Mouse (Mus musculus): ENCODE results near the gene Dcdc2b.
A peak's percentile ranks its signal among the peaks of the same experiment; 100 is the strongest.

The Dcdc2b gene

DNA sequence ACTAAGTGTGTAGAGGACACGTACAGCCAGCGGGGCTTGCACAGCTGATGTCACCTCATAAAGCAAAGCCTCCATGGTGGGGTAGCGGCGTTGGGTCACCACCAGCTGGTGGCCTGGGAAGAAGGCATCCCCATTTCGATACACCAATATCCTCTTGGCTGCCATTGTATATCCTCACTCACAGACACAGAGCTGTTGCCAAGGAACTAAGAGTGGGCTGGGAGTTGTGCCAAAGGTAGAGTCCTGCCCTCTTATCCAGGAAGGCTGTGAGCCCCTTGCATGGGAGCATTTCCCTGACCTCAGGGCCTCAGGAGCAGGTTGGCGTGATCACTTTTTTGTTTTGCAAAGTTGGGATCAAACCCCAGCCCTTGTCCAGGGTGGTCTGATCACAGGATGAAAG lies at the start of gene Dcdc2b:
Gene Dcdc2b (minus strand): TSS at position 165 of the 400 bp plus-strand sequence.
- DNase-seq (ENCODE audit: low spot score in 2 of 2), result no peak

DNA sequence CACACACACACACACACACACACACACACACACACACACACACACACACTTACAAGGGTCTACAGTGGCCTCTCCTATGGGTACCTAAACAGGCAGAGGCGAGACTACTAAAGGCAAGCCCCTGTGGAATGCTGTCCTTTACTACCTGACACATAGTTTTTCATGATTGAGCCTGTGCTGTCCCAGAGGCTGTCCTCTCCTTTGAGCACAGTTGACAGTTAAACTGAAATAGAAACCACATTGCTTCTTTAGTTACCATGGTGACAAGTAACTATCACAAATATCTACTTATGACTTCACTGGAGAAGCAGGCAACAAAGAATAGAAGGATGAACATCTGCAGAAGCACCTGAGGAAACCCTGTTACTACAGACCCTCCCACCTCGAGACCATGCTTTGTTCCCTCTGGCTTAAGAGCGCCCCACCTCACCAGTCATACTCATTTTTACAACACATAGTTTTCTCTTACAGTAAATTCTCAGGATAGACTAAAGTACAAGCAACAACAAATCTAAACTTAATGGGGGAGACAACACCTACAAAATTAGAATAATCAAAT lies 48.3 kb upstream of the Dcdc2b start:
- no peak for DNase-seq (ENCODE audit: low spot score in 2 of 2)

DNA sequence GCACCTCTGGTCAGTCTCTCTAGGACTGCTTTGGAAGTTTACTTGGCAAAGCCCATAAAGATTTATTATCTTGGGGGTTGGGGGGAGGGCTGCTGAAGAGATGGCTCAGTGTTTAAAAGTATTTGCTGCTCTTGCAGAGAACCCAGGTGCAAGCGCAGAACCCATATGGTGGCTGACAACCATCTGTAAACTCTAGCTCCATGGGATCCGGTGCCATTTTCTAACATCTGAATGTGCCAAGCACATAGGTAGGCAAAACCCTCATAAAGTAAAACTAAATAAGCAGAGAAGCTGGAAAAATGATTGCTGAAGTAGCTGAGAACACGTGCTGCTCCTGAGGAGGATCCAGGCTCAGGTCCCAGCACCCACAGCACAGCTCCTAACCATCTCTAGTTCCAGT lies 47.5 kb upstream of the Dcdc2b start:
- DNase-seq (ENCODE audit: low spot score in 2 of 2), result no peak

DNA sequence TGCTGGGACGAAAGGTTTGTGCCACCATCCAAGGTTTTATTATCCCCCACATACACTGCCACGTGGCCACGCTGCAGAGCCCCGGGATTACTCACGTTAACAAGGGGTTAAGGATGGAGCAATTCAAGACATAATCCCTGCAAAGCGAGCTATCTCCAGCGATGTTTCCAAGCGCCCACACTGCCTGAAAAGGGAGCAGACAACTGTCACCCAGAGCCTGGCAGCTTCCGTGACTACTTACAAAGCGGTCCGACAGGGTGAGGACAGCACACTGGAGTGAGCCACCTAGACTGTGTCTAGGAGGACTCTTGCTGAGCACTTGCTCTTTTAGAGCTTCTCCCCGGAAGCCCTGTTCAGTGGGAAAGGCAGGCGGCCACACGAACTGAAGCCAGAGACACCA lies 40.7 kb upstream of the Dcdc2b start:
- DNase-seq (ENCODE audit: low spot score in 2 of 2), result no peak

DNA sequence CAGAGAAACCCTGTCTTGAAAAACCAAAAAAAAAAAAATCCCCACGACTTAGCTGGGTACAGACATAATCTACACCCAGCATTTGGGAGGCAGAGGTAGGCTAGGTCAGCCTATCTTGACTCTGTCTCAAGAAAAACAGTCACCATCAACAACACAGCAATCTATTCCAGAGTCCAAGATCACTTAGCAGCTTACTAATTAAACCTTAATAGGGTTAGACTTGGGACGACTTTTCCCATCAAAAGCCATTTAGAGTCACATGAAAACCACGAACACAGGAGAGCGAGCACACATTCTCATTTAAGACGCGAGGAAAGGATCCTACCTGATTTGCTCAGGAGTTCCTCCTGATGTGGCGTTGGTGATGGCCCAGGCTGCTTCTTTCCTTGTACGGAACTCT lies 36.3 kb upstream of the Dcdc2b start:
- no peak for DNase-seq (ENCODE audit: low spot score in 2 of 2)

DNA sequence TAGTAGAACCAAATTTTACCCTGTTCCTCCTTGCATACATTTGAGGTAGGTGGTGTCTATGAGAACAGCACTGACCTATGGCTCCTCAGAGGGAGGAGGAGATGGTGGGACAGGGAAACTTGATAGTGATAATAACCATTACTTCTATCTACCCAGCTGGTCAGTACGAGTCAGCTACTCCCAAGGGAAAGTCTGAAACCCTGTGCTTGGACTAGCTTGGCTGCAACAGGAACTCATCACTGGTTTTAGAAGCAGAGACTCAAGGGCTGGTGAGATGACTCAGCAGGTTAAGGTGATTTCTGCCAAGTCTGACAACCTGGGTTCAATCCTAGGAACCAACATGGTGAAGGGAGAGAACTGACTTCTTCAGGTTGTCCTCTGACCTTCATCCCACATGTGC lies 34.6 kb upstream of the Dcdc2b start:
- no peak for DNase-seq (ENCODE audit: low spot score in 2 of 2)

DNA sequence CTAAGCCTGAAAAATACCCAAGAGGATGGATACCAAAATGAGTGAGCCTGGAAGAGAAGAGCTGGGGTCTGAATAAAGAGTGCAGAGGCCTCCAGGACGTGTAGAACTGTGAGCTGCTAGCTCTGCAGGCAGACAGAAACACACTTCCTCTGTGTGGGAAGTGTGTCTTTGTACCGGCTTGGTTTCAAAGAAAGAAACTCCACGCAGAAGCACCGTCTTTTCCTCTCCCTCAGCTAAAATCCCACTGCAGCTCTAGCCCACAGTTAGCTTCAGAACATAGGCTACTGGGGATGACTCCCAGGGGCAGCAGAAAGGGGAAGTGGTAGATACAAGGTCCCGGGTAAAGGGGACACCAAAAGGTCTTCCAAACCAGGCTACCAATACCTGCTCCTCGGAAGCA lies 31.1 kb upstream of the Dcdc2b start:
- DNase-seq (ENCODE audit: low spot score in 2 of 2), result no peak

DNA sequence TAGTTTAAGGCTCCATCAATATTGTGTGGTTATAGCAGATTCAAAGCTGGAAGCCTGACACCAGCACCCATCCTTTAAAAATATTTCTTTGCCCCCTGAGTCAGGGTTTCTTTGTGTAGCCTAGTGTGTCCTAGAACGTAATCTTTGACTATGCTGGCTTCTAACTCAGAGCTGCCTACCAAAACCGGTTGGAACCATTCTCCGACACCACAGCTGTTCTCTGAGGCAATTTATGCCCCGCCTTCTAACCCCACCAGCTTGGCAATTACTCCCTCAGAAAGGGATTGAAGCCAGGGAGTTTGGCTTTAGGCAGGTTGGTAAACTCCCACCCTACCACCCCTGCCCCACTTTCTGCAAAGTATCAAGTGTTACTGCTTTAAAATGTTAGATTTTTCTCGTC lies 27.7 kb upstream of the Dcdc2b start:
- DNase-seq (ENCODE audit: low spot score in 2 of 2), result no peak

DNA sequence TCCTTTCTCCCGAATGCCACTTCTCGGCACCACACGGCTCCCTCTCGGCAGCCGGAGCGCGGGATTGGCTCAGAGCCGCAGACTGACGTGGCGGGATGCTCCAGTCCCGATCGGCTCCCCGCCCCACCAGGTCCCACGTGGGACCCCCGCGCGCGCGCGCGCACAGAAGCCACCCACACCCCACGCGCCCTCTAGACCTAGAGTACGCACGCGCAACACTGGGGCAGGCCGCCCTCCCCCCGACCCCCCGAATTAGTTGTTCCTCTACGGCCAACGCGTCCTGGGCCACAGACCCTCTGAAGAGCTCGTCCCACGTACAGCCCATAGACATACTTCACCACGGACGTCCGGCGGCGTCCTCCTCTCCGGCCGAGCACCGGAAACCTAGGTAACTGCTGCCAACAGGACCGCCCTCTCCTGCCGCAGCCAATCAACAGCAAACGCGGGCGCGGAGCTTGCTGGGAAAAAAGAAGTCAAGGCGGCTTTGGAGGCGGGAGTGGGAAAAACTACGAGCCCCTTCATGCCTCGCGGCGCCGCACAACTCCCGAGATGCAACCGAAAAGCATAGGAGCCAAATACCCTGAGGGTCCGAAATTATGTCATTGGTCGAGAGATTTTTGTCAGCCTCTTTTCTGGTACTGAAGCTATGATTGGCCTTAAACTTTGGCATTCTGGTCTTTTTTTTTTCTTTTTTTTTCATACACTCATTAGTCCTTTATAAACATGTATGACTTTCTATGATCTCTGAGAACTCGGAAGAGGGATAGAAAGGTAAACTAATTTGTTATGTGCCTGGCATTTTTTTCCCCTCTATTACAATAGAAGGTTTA lies 26.8 kb upstream of the Dcdc2b start, which contains the start of gene Txlna:
Gene Txlna (minus strand): TSS at position 428 of the 830 bp plus-strand sequence.
- DNase-seq (ENCODE audit: low spot score in 2 of 2), result peak; percentile 93 to 95

DNA sequence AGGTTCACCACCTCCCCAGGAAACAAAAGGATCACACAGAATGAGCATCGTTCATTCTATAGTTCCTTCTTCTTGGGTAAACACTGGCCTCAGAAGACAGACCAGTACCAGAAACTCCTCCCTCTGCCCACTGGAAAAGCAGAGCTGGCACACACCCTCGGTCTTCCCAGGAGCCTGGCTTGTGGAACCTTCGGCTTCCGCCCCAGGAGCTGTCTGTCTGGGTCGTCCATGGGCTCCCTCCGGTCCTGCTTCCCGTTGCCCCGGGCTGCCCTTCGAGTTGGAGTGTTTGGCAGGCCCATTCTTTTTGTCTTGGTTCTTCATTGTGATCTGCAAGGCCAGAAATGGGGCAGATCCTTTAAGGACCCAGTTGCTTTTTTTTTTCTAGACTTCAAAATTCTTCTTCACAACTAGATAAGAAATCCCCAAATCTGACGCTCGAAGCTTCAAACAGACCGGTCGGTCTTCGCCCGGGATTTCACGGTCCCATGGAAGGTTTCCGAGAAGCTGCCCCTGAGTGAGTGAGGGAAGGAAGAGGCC lies 26.1 kb upstream of the Dcdc2b start:
- DNase-seq (ENCODE audit: low spot score in 2 of 2), result peak in 1 of 2 experiments; percentile 42

DNA sequence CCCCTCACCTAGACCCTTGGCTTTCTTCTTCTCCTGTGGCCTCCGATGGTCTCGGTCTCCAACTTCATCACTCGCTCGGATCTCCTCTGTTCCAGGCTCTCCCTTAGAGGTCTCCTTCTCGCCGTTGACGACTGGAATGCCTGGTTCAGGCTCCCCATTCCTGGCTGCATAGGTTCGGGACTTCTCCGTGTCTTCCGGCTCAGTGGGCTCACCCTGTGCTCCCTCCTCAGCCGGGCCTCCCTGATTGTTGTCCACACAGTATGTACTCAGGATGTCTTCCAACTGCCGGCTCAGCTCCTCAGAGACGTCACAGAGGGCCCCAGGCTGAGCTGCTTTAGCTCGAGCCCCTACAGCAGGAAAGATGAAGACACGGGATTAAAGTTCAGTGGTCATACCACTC lies 25.2 kb upstream of the Dcdc2b start:
- no peak for DNase-seq (ENCODE audit: low spot score in 2 of 2)

DNA sequence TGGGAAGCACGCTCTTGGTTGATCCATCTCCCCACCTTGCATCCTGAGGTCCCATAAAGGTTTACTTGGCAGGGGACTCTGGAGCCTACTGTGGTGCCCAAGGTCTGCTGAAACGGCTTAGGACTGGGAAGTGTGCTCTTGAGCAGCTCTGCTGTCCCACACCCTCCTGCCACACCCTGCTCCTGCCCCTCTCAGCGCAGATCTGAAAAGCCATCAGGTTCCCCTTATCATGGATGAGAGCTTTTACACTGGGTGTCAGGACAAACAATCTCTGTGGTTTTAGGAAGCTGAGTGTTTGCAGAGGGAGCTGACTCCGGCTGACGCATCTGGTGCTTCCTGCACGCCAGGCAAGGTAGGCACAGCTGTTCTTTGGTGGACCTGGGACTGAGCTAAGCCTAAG lies 19.8 kb upstream of the Dcdc2b start:
- no peak for DNase-seq (ENCODE audit: low spot score in 2 of 2)

DNA sequence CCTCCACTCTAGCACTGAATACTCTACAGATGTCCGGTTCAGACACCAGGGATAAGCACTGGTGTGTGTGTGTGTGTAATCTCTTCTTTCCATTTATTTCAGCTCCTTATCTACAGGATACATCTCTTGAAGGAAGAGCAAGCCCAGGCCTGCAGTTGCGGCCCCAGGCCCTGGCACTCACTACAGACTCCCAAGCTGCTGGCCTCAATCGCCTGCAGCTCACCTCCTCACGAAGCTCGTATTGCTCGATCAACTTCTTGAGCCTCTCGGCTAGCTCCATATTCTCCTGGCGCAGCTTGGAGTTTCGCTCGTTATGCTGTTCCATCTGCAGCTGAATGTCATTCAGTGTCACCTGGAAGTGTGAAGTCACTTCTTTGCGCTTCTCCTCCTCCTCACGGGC lies 17.8 kb upstream of the Dcdc2b start:
- no peak for DNase-seq (ENCODE audit: low spot score in 2 of 2)

DNA sequence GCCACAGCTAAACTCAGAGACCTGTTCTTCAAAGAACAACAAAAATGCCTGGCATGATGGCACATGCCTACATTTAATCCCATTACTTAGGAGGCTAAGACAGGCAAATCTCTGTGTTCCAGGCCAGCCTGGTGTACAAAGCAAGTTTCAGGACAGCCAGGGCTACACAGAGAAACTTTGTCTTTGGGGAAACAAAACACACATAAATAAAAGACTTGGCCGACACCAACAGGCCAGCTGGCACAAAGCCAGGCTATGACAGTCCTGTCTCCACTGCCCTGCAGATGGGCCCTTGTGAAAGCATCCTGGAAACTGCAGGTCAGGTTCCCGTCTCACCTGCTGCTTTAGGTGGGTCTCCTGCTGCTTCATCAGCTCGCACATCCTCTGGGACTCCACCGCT lies 16.9 kb upstream of the Dcdc2b start:
- no peak for DNase-seq (ENCODE audit: low spot score in 2 of 2)

DNA sequence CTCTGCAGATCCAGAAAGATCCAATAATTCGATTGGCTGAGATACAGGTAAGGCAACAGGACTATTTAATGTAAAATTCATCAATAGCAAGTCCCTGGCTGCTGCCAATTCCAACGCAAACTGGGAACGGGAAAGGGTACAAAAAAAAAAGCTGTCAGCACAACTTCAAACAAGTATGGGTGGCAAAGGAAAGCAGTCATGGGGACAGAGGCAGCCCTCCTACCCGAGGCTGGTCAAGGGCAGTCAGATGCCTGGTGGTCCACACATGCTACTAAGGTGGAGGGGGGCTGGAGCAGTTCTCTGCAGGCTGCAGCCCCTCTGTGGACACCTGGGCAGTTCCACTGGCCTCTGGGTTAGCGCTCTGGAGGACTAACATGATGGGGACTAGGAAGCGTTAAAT lies 12.0 kb upstream of the Dcdc2b start:
- DNase-seq (ENCODE audit: low spot score in 2 of 2), result no peak

DNA sequence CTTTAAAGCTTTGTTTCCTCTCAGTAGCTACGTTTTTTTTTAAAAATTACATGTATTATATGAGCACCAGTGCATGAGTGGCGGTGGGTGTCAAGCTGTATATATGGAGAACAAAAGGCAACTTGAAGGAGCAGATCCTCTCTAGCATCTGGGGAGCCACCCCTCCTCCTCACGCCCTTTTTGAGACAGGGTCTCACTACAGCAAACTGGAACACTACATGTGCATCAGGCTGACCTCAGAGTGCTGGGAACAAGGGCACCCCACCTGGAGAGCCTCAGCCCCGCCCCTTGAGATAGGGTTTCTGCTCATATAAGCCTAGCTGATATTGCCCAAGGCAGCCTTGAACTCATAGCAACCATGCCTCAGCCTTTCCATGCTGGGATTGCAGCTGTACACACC lies 11.4 kb upstream of the Dcdc2b start:
- no peak for DNase-seq (ENCODE audit: low spot score in 2 of 2)

DNA sequence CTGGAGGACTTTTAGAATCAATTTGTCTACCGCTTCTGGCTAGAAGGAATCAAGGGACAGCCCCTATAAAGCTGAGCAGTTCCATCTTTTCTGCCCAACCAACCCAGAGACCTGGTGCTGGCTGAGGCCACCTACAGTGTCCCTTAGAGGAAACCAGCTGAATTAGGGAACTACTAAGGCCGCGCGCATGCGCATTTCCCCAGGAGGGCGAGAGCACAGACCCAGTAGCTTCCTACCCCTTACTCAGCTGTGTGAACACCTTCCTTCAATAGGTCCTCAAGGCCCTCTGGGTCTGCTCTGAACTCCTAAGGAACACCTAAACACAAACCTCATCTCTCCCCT lies 10.9 kb upstream of the Dcdc2b start:
- peak in 1 of 2 experiments; percentile 44 for DNase-seq (ENCODE audit: low spot score in 2 of 2)

DNA sequence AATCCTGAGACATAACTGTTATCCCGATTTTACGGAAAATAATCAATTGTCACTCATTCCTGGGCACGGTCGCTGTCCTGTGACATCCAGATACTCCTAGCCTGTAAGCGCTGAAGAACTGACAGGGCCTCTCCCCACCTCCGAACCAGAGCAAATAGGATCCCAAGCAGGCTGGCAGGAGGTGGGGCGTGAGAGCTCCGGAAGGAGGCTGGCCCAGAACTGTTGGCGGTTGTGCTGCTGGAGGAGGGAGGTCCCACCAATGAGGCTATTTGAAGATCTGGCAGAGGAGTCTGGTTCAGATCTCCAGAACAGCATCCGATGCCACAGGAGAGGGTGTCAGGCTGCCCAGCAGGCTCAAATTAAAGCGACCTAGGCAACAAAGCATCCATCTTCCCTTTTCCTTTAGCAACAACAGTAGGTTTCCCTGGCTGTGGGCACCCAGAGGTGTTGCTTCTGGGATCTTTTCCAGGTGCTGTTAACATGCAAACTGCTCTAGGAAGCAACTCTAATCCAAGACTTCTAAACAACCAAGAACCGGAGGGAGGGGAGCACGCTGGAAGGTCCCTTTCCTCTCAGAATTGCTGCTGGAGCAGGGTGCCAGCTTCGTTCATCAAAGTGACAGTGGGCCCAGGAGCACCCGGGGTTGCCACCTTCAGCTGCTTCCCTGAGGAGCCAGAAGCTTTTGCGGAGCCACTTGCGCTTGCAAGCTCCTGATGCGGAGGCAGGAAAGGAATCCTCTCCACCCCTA lies 10.4 kb upstream of the Dcdc2b start:
- DNase-seq (ENCODE audit: low spot score in 2 of 2), result peak; percentile 69 to 74

DNA sequence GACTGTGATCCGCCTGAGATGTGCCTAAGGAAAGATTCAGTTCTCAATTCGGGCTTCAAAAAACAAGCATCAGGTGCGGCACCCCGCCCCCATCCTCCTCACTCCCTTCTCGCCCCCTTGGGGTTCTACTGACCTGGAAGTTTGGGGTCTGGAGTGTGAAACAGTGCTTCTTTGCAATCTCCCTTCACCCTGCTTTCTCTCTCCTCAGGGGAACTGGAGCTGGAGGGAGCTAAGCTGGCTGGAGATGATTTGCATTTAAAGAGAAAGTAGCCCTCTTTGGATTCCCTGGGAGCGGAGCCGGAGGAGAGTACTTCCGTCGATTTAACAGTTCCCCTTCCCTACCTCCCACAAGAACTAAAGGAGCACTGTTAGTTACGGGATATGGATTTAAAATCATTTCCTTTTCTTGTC lies 9.6 kb upstream of the Dcdc2b start, which contains the start of gene Ccdc28b:
Gene Ccdc28b (minus strand): TSS at position 267 of the 411 bp plus-strand sequence.
- peak in 1 of 2 experiments; percentile 37 for DNase-seq (ENCODE audit: low spot score in 2 of 2)

DNA sequence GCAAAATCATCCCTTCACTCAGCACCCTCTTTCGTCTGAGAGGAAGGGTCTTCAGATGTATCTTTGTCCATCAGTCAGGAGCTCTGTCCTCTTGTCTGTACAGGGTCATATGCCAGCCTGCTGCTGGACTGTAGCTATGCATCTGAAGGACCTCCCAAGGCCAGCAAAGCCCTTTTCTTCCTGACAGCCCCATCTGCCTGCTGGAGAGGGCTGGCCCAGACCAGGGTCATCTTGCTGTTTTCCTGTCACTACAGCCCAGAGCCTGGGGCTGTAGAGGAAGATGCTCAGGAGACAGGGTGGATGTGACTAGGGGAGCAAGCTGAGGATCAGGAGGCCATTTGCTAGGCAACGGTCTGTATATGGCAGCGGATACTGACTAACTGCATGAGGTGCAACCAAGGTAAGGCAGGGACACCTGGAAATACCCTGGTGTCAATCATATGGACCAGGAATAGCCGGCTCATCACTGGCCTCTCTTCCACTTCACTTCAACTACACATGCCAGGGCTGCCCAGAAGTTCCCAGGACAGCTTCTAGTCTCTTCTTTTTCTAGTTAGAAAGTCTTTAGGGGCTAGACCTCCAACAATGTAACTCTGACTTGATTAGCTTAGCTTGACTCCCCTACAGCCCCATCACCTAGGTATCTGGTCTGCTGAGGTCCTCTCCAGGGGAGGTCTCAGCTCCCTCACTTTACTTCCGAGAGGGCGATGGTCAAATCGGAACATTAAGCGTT lies 8.9 kb upstream of the Dcdc2b start:
- DNase-seq (ENCODE audit: low spot score in 2 of 2), result no peak

DNA sequence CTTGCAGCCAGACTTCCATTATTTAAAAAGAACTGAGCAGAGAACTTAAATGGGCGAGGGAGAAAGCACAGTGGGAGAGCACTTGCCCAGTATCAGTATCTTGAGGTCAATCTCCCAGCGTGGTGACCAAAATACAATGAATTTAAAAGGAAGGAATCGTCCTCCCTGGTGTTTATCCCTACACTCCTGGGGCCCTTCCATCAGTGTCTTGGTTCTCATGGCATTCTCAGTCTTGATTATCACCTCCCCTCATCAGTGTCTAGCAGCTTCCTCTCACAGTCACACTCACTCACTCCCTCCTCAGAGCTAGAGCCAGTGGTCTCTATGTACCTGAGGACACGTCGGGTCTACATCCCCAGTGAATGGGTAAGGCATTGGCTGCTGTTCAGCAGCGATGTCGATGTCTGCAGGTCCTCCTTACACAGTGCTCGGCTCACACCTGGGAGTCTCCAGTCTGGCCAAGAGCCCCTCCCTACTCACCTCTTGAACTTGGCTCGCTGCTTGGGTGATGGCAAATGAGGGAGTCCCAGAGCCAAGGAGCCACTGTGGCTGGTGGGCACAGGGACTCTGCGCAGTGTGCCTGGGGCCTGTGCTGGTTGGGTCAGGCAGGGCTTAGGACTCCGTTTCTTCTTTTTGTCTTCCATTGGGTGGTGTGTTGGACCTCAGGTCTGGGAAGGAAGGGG lies 8.2 kb upstream of the Dcdc2b start:
- no peak for DNase-seq (ENCODE audit: low spot score in 2 of 2)
